Mouse (Mus musculus) thymus, adult 2 months (tissue): ENCODE data around the gene Slc35d2.

Experiments
- CTCF ChIP-seq: fragments of 200-500 bp; IDR thresholded peaks from 2 replicates; pipeline ENCODE4 v1.5.1; 2012; ENCODE audit warnings: mild to moderate bottlenecking, control low read depth, low read length, moderate library complexity, borderline replicate concordance; ENCODE audit not compliant: control insufficient read depth, poor library complexity, insufficient read depth; ENCODE audit errors: extremely low read depth
- POLR2A ChIP-seq: fragments of 200-500 bp; IDR thresholded peaks from 2 replicates; pipeline ENCODE4 v1.6.1; 2012; ENCODE audit warnings: mild to moderate bottlenecking, low read length, control low read depth, moderate library complexity; ENCODE audit not compliant: control insufficient read depth, poor library complexity, insufficient read depth; ENCODE audit errors: extremely low read depth

DNA sequence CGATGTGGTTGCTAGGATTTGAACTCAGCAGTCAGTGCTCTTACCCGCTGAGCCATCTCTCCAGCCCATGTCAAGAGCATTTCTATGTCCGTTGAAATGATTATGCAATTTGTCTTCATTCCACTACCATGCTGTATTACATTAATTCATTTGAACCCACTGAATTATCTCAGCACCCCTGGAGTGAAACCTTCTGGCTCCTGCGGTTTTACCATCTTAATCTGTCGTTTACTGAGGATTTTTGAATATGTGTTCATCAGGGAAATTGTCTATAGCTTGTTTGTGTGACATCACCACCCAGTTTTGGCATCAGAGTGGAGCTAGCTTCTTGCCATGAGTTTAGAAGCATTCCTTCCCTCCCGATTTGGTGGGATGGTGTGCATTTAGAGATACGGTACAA is 38.2 kb downstream of the Slc35d2 start:
- no peak for TF ChIP-seq CTCF
- TF ChIP-seq POLR2A = no peak
